Mouse (Mus musculus) cerebellum, postnatal 14 days (tissue): Measurements from ENCODE around the gene D6Wsu163e.

Source experiments
- DNase-seq, 2 experiments: peaks; one replicate each; pipeline ENCODE4 v3.0.0; 2021; ENCODE audit warnings: mixed read lengths in 2 of 2

The D6Wsu163e gene

DNA sequence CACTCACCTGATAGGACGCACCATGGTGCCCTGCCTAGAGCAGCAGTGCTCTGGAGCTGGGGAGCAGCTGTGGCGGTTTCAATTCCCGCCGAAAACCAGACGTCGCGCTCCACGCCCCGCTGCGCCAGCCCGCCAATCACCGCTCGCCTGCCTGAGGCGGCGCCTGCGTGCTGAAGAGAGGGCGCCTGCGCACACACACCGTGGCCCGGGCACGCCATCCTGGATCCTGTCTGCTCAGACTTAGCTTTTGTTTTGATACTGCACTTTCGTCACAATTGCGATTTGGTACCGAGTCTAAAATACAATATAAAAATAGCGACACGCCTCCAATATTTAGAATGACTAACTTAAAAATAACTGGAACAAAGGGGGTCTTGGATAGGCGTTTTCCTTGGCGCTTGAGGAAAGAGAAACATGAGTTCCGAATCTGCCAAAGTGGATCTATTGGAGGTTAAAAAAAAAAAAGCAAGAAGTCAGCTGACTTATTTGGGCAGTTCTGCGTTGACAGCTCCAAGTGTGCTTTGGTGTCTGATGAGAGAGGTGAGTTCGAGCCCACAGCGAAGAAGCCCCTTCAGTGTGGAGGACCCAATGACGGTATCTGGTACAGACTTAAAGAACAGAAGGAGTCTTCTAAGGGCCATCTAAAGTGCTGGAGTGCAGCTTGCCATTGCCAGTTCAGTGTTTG, at the start of gene D6Wsu163e, which contains the start of gene Rad51ap1:
D6Wsu163e (plus strand) TSS at position 476 of the 685 bp plus-strand sequence.
Rad51ap1 (minus strand) TSS at position 101 of the 685 bp plus-strand sequence.
- DNase-seq, result peak; percentile 96 to 97

DNA sequence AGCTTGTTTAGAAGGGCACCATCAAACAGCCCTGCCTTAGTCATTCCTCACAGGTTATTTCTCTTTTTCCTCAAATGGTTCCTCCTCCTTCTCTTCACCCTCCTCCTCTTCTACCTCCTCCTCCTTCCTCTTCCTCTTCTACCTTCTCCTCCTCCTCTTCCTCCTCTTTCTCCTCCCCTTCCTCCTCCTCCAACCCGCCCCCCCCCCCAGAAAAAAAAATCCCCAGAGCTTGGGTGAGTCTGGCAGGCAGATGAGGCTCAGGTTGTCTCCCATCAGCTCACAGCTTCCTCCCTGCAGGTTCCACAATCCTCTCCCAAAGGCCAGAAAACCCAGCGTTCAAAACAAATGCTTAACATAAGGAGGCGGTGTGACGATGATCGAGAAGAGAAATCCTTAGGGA, 32.4 kb upstream of the D6Wsu163e start:
- no peak for DNase-seq

GRCm38 (mm10) chr6:126907876-126908275, 31.9 kb upstream of the D6Wsu163e start:
- no peak for DNase-seq

- no peak for DNase-seq
Observed at GRCm38 (mm10) chr6:126910727-126911126, 29.0 kb upstream of the D6Wsu163e start.

DNA sequence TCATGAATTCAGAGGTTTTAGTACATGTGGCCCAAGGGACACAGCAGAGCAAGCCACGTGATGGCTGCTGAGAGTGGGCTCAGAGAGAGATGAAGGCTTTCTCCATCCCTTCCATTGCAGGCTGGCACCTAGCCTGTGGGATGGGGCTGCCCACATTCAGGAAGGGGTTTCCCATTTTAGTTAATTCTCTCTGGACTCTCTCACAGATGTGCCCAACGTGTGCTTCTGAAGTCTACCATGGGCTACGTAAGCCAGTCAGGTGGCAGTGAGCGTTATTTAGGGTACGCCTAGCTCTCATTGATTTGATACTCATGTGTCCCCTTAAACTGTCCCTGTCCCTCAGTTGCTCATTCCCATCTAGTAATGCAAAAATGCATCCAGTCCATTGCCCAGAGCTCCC, 24.8 kb upstream of the D6Wsu163e start:
- DNase-seq, result no peak

DNA sequence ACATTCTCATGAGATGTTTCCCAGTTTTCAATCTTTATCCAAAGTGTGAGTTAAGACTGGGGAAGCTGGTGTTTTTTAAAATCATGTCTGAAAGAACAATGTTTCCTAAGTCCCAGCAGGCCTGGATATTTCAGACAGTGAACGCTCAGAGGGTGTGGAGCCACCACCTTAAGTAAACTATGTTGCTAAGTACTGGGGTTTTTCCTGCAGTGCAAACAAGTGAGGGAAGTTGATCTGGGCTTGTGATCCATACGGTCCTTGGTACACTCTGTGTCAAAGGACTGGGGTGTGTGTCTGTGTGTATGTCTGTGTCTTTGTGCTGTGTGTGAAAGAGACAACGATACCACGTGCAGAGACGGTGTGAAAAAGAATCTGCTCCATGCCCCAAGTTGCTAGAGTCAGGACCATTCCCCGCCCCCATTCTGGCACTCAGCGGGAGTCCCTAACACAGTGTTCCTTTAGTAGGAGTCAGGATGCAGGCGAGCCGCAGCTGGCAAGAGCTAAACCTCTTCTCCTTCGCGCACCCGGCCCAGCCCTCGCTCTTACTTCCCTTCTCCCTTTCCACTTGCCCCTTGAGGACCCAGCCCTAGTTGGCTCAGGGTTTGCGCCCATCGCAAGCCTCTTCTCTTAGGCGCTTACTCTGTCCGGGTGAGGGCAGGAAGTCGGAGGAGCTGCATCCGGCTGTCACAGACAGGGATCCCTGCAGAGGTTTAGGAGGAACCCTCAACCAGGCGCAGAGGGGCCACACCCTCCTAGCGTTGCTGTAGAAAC, 18.5 kb upstream of the D6Wsu163e start, which contains the start of gene Dyrk4:
Dyrk4 (minus strand) TSS at position 729 of the 771 bp plus-strand sequence.
- DNase-seq, result peak in 1 of 2 experiments; percentile 9

- no peak for DNase-seq
Observed at GRCm38 (mm10) chr6:126932896-126933295, 6.9 kb upstream of the D6Wsu163e start.

DNA sequence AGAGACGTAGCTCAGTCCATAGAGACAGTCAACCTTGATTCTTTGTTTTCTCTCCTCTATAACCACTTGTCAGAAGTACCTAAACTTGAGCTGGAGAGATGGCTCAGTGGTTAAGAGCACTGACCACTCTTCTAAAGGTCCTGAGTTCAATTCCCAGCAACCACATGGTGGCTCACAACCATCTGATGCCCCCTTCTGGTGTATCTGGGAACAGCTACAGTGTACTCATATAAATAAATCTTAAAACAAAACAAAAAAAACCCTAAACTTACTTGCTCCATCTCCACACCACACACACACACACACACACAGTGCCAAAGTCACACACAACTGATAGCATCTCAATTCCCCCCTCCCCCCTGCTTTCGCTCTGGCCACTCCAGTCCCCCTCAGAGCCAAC, 1.7 kb upstream of the D6Wsu163e start:
- DNase-seq, result peak in 1 of 2 experiments; percentile 24

GRCm38 (mm10) chr6:126938853-126939486, 792 bp upstream of the D6Wsu163e start:
- DNase-seq, result no peak

DNA sequence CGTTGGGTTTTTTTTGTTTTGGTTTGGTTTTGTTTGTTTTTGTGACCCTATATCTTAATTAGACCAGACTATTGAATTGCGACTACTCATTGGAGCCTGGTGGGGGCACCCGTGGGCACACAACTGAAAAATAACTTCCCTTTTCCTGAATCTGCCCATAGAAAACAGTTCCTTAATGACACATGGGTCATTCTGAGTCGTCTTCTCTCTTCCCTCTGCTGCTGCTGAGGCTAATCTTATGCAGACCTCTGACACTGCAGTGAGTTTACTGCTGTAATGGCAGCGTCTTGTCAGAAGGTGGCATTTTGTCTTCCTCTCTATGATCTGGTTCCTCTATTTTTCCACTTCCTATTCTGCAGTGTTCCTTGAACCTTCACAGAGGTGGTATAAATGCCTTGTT, 689 bp downstream of the D6Wsu163e start:
- peak; percentile 11 to 28 for DNase-seq

DNA sequence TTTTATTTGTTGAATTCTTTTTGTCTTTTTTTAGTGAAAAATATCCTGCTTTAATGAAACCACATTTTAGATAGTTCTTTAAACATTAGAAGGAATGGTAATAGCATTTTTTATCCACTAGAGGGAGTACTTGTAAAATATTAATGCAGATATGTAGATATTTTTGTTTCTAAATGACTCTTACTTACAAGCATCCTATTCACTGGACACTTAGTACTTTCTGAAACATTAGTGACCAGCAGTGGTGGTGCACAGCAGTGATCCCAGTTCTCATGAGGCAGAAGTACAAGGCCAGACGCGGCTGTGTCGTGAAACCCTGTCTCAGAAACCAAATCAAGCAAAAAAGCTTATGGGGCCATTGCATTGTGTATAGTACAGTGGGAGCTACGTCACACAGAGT, 8.6 kb downstream of the D6Wsu163e start:
- DNase-seq, result no peak

- peak; percentile 88 to 93 for DNase-seq
Observed at GRCm38 (mm10) chr6:126955734-126956133, 16.0 kb downstream of the D6Wsu163e start.

DNA sequence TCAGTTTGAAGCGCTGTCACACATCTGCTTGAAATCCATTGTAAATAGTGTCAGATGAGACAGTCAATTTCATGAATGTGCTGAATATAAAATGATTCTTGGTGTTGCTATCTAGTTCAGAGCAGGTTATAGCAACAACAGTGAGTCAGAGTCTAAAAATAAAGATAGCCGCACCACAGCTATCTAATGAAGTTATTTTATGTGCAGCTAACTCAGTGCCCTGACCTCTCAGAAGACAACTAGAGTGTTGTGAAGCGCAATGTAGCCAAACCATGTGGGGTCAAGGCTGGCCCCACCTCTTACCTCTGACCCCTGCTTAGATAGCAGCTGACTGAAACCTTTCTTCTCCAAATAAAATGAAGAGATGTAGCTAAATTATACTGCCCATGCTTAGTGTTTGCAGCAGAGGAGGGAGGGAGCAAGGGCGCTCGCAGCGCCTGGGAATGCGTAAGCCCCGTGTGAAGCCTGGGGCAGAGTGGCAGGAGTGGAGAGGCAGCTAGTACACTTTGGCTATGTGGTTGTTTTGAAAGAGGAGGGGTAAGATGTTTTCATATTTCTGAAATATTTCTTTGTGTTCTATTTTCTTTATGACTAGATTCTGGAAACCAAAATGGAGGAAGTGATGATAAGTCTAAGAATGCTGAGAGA, 21.7 kb downstream of the D6Wsu163e start:
- DNase-seq, result no peak

- DNase-seq, result no peak
Observed at GRCm38 (mm10) chr6:126962709-126963108, 22.9 kb downstream of the D6Wsu163e start.

GRCm38 (mm10) chr6:126963426-126963825, 23.7 kb downstream of the D6Wsu163e start:
- DNase-seq, result no peak

GRCm38 (mm10) chr6:126966241-126967026, 26.7 kb downstream of the D6Wsu163e start:
- no peak for DNase-seq

- no peak for DNase-seq
Observed at GRCm38 (mm10) chr6:126981539-126982234, 41.9 kb downstream of the D6Wsu163e start.

DNA sequence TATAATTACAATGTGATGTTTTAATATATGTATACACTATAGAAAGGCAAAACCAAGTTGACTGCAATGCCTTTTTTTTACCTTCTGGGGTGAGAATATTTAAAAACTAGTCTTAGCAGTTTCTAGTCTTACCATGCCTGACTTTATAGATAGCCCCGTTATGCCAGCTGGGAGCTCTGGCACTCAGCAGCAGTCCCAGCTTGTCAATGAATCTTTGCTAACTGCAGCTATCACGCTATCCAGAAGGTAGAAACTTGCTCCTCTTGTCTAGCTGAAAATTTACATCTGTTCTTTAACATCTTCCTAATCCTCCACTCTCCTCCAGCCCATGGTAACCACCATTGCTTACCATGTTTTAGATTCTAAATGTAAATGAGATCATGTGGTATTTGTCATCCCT, 53.9 kb downstream of the D6Wsu163e start:
- no peak for DNase-seq

- no peak for DNase-seq
Observed at GRCm38 (mm10) chr6:126995494-126995893, 55.7 kb downstream of the D6Wsu163e start.

DNA sequence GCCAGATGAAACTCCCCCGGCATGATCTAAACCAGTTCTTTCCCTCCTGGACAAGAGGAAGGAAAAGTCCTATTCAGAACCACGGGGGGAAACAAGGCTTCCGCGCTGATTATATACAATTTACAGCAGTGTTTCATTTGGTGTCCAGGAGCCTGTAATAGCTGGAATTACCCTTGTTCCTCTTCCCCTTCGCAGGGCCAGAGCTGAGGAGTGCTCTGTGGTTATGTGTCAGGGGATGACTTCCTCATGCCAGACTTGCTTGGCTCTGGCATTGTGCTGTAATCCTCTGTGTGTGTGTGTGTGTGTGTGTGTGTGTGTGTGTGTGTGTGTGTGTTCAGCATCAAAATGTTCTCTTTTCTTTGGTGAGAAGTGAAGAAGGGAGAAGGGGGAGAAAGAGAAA, 56.6 kb downstream of the D6Wsu163e start:
- DNase-seq, result no peak

DNA sequence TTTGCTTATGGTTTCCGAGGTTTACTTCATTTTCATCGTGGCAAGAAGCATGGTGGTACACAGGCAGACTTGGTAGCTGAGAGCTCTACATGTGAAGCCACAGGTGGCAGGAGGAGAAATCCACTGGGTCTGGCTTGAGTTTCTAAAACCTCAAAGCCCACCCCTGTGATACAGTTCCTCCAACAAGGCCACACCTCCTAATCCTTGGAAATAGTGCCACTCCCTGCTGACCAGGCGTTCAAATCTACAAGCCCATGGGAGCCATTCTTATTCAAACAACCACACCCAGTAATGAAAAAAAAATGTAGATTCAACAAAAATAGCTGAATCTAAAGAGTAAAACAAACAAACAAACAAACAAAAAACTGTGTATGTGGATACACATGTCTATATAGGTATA, 65.9 kb downstream of the D6Wsu163e start:
- no peak for DNase-seq

GRCm38 (mm10) chr6:127006551-127006950, 66.8 kb downstream of the D6Wsu163e start:
- DNase-seq, result no peak
